Mouse (Mus musculus) liver, embryonic 11.5 days (tissue): ENCODE results near the gene Cbx5. TPM values are rescaled to one million over a fixed set of nuclear protein-coding genes. Genes with fewer than 3 reads are reported as not detected.
"Not testable (repeated sequence)": the region's sequence is repeated elsewhere in the genome, so short reads cannot be mapped to it uniquely, and the experiment has no call there.

Experiments used
- ATAC-seq: fragments of 200-750 bp; cut with Nextera tagmentation; replicated peaks from 2 replicates; pipeline ENCODE4 v1.8.0; 2017; ENCODE audit warnings: moderate number of reproducible peaks, mild to moderate bottlenecking, moderate TSS enrichment, moderate library complexity; ENCODE audit not compliant: low FRiP score
- DNase-seq: peaks from one replicate; pipeline ENCODE4 v3.0.0-alpha.2; 2017; ENCODE audit warnings: low spot score
- H3K27ac ChIP-seq: fragments of 300-500 bp; sonication (generic); 2 replicates; pipeline ENCODE4 v1.5.1; 2014; ENCODE audit warnings: mild to moderate bottlenecking, low read depth, low read length, control low read depth
- H3K27me3 ChIP-seq: fragments of 300-500 bp; sonication (generic); replicated peaks from 2 replicates; pipeline ENCODE4 v1.6.1; 2014; ENCODE audit warnings: low read length, mixed read lengths; ENCODE audit not compliant: control insufficient read depth, insufficient read depth
- H3K36me3 ChIP-seq: fragments of 300-500 bp; sonication (generic); 2 replicates; pipeline ENCODE4 v1.6.1; 2014; ENCODE audit warnings: mild to moderate bottlenecking, low read length, moderate library complexity, mixed read lengths; ENCODE audit not compliant: control insufficient read depth, insufficient read depth
- H3K4me1 ChIP-seq: fragments of 300-500 bp; sonication (generic); replicated peaks from 2 replicates; pipeline ENCODE4 v1.6.1; 2014; ENCODE audit warnings: low read length, mixed read lengths; ENCODE audit not compliant: control insufficient read depth, insufficient read depth
- H3K4me2 ChIP-seq: fragments of 300-500 bp; sonication (generic); 2 replicates; pipeline ENCODE4 v1.6.1; 2014; ENCODE audit warnings: mild to moderate bottlenecking, control low read depth, moderate library complexity
- H3K4me3 ChIP-seq: fragments of 300-500 bp; sonication (generic); 2 replicates; pipeline ENCODE4 v1.5.1; 2014; ENCODE audit warnings: low read depth, low read length, control low read depth
- H3K9ac ChIP-seq: fragments of 300-500 bp; sonication (generic); 2 replicates; pipeline ENCODE4 v1.6.1; 2014; ENCODE audit warnings: low read depth, low read length, control low read depth
- H3K9me3 ChIP-seq: fragments of 300-500 bp; sonication (generic); 2 replicates; pipeline ENCODE4 v1.6.1; 2016; ENCODE audit warnings: low read length, inconsistent platforms, mixed read lengths; ENCODE audit not compliant: control insufficient read depth
- WGBS: fragments of 180-500 bp; shearing (Covaris S2); extraction: QIAGEN DNeasy Blood & Tissue Kit; methylation state at CpG from one replicate; pipeline ENCODE4 v1.1.7; 2014; 5-methylcytosine and 5-hydroxymethylcytosine counted together
- polyA plus RNA-seq: library from polyadenylated mRNA; unstranded; fragments of >200 nt; fragmentation: Nextera tagmentation; extraction: Ambion mirVana; gene quantifications from 2 replicates; pipeline ENCODE4 v1.2.1, GENCODE M21; 2014

Cbx5 gene
- polyA plus RNA-seq, 1 experiment from 2014 or later, result 116 TPM

GRCm38 (mm10) chr15:103247078-103247781 lies 7.6 kb upstream of the Cbx5 start:
- Histone ChIP-seq H3K36me3 (peaks cover 63% of the 10 kb centered on the region), H3K27me3 (no peaks in the 10 kb centered on the region), H3K4me3 (no peak overlapping the region), H3K4me1 (peaks cover 40% of the 10 kb centered on the region), H3K9ac (no peak overlapping the region), H3K9me3 (no peaks in the 10 kb centered on the region), H3K27ac (peak overlapping the region; percentile 38), H3K4me2 (0 out of 2 replicates have a peak overlapping the region, but pooled peaks have one; percentile 14)
- 76% methylated on average over 9 of the region's 9 CpGs for WGBS
- no peak for DNase-seq
- no peak for ATAC-seq

- H3K4me3 ChIP-seq, result 0 out of 2 replicates have a peak overlapping the region, but pooled peaks have one; percentile 3
- ATAC-seq, result peak; percentile 30; the same call in 1 of the 2 replicates
Measured at GRCm38 (mm10) chr15:103245616-103246015, 6.0 kb upstream of the Cbx5 start.

GRCm38 (mm10) chr15:103242885-103243284 lies 3.3 kb upstream of the Cbx5 start:
- Histone ChIP-seq H3K4me3 (peak overlapping the region; percentile 88), H3K27me3 (no peaks in the 10 kb centered on the region), H3K4me1 (peaks cover 21% of the 10 kb centered on the region), H3K9me3 (no peaks in the 10 kb centered on the region), H3K27ac (peak overlapping the region; percentile 95), H3K36me3 (peaks cover 52% of the 10 kb centered on the region), H3K9ac (peak overlapping the region; percentile 99), H3K4me2 (peak overlapping the region; percentile 90)
- WGBS, result 57% methylated on average over 8 of the region's 8 CpGs
- ATAC-seq (no peak), DNase-seq (peak; percentile 30)

More at GRCm38 (mm10) chr15:103245616-103246015, 6.0 kb upstream of the Cbx5 start:
- Histone ChIP-seq H3K9me3 (no peaks in the 10 kb centered on the region), H3K36me3 (peaks cover 66% of the 10 kb centered on the region), H3K27me3 (no peaks in the 10 kb centered on the region), H3K4me2 (peak overlapping the region; percentile 51; the same call in 1 of the 2 replicates), H3K9ac (no peak overlapping the region), H3K4me1 (peaks cover 28% of the 10 kb centered on the region), H3K27ac (no peak overlapping the region)
- no peak for DNase-seq
- 57% methylated on average over 6 of the region's 6 CpGs for WGBS

- not testable (repeated sequence) for ATAC-seq, H3K27me3 ChIP-seq, H3K9me3 ChIP-seq, DNase-seq
- Histone ChIP-seq H3K9ac (peak overlapping the region; percentile 99), H3K27ac (peak overlapping the region; percentile 95), H3K4me2 (peak overlapping the region; percentile 90), H3K4me1 (peaks cover 25% of the 10 kb centered on the region), H3K4me3 (peak overlapping the region; percentile 88), H3K36me3 (peaks cover 37% of the 10 kb centered on the region)
- WGBS, result 2% methylated on average over 11 of the region's 12 CpGs
Measured at GRCm38 (mm10) chr15:103241071-103242018, 1.7 kb upstream of the Cbx5 start.

- Histone ChIP-seq H3K4me1 (peaks cover 25% of the 10 kb centered on the region), H3K4me2 (peak within 1 kb of the TSS; percentile 90), H3K27ac (peak within 1 kb of the TSS; percentile 95), H3K9me3 (no peaks in the 10 kb centered on the region), H3K27me3 (no peaks in the 10 kb centered on the region), H3K9ac (peak within 1 kb of the TSS; percentile 99), H3K36me3 (peaks cover 36% of the 10 kb centered on the region), H3K4me3 (peak within 1 kb of the TSS; percentile 88)
- ATAC-seq (peak; percentile 85), DNase-seq (peak; percentile 87)
- WGBS, result under 1% methylated on average over 47 of the region's 47 CpGs
Measured at GRCm38 (mm10) chr15:103240160-103241028, 778 bp upstream of the Cbx5 start, which contains the start of gene Hnrnpa1. TSS of gene Hnrnpa1 (plus strand) at chr15:103240432.

- peaks cover 33% of the 10 kb centered on the region for H3K36me3 ChIP-seq
- DNase-seq, result peak; percentile 94
- WGBS, result under 1% methylated on average over 26 of the region's 26 CpGs
Measured at GRCm38 (mm10) chr15:103239130-103239684, 409 bp downstream of the Cbx5 start.

GRCm38 (mm10) chr15:103237295-103237694 lies 2.3 kb downstream of the Cbx5 start:
- no peaks in the 10 kb centered on the region for H3K27me3 ChIP-seq
- ATAC-seq, result no peak
- peaks cover 17% of the 10 kb centered on the region for H3K36me3 ChIP-seq
- no peak for DNase-seq
- no peaks in the 10 kb centered on the region for H3K9me3 ChIP-seq
- WGBS, result 84% methylated on average over 7 of the region's 7 CpGs
- H3K9ac ChIP-seq, result no peak overlapping the region
- peak overlapping the region; percentile 88; the same call in 1 of the 2 replicates for H3K4me3 ChIP-seq
- peaks cover 10% of the 10 kb centered on the region for H3K4me1 ChIP-seq
- H3K27ac ChIP-seq, result no peak overlapping the region
- peak overlapping the region; percentile 74 for H3K4me2 ChIP-seq

More at GRCm38 (mm10) chr15:103239130-103239684, 409 bp downstream of the Cbx5 start:
- H3K9ac ChIP-seq, result peak overlapping the region; percentile 99
- H3K9me3 ChIP-seq, result no peaks in the 10 kb centered on the region
- peaks cover 22% of the 10 kb centered on the region for H3K4me1 ChIP-seq
- peak overlapping the region; percentile 95 for H3K27ac ChIP-seq
- peak overlapping the region; percentile 88 for H3K4me3 ChIP-seq
- peak; percentile 89 for ATAC-seq
- no peaks in the 10 kb centered on the region for H3K27me3 ChIP-seq
- H3K4me2 ChIP-seq, result peak overlapping the region; percentile 74
